ENCODE assay signal across 8 mouse cellular contexts in genomic region chr5:67427443-67428360, GRCm38 (mm10). TPM values are rescaled to one million over a fixed set of nuclear protein-coding genes. Genes with fewer than 3 reads are reported as not detected.
DNase-seq lines count a peak whose midpoint lies in the region; ATAC-seq lines count a peak whose summit lies in the region.

Bend4 (minus strand) TSS chr5:67428310.

- H3K79me2 ChIP-seq in macrophage (ENCODE audit: inconsistent target), result peaks cover 38% of the 10 kb centered on the region

- peak within 1 kb of the TSS; percentile 77 for H3K4me3 ChIP-seq in hindbrain, embryonic 15.5 days
- peak within 1 kb of the TSS; percentile 37 for H3K4me3 ChIP-seq in macrophage (ENCODE audit: inconsistent target)

- H3K27me3 ChIP-seq in hindbrain, embryonic 15.5 days, result no peaks in the 10 kb centered on the region

- H3K27ac ChIP-seq in hindbrain, embryonic 15.5 days (replicated peaks), result peak within 1 kb of the TSS; percentile 81
- H3K27ac ChIP-seq in macrophage, result no peak within 1 kb of the TSS

- peak within 1 kb of the TSS; percentile 84 for H3K4me2 ChIP-seq in hindbrain, embryonic 15.5 days

- whole genome bisulfite sequencing in hindbrain, embryonic 15.5 days, result 1% methylated on average over 78 of the region's 90 CpGs
- 3% methylated on average over 81 of the region's 90 CpGs for WGBS in macrophage (ENCODE audit: missing documents)

- H3K9ac ChIP-seq in hindbrain, embryonic 15.5 days, result peak within 1 kb of the TSS; percentile 77

- no peaks in the 10 kb centered on the region for H3K36me3 ChIP-seq in hindbrain, embryonic 15.5 days
- H3K36me3 ChIP-seq in macrophage (ENCODE audit: inconsistent target), result no peaks in the 10 kb centered on the region

- peak; percentile 97 for DNase-seq in R1 (ENCODE audit: low read depth, low spot score)
- DNase-seq in cerebellum, adult 9-11 months, result peak; percentile 72
- peak; percentile 51 to 63 for DNase-seq in frontal cortex, postnatal 25 days (ENCODE audit: low spot score in 2 of 2)
- peak; percentile 43 to 77 for DNase-seq in left cerebral cortex, adult 8-10 months (ENCODE audit: low spot score in 2 of 2)
- peak; percentile 79 for DNase-seq in right cerebral cortex, adult 2 months (ENCODE audit: low spot score in 2 of 2)
- peak; percentile 51 for DNase-seq in urinary bladder, postnatal 25 days (ENCODE audit: low spot score)

- peak; percentile 76 for ATAC-seq in hindbrain, embryonic 15.5 days (ENCODE audit: low FRiP score, low read depth)

- peaks cover 37% of the 10 kb centered on the region for H3K4me1 ChIP-seq in hindbrain, embryonic 15.5 days (replicated peaks)

- no peaks in the 10 kb centered on the region for H3K9me3 ChIP-seq in hindbrain, embryonic 15.5 days

RNA-seq across cellular contexts. Expression of gene Bend4, which starts in this region (rescaled TPM):
- polyA plus RNA-seq in hindbrain, embryonic 15.5 days (2015; fragmentation: Nextera tagmentation; extraction: Ambion mirVana), result 10.9 and 12.5 TPM in 2 replicates
- 1 to 10 TPM; 6.3 to 7.2 (median 7.0) TPM for total RNA-seq in left cerebral cortex, adult 8-10 months (2022)
- 10 to 100 TPM in 18 of 26 experiments, 1 to 10 TPM in 8; 3.4 to 41.5 (median 15.0) TPM for total RNA-seq in macrophage (2018; cell fraction: chromatin; rRNA removed)
- 10 to 100 TPM in 9 of 26 experiments, 1 to 10 TPM in 17; 3.9 to 12.3 (median 6.1) TPM for total RNA-seq in macrophage (2018; cell fraction: cytosol; rRNA removed)
- 10 to 100 TPM in 13 of 26 experiments, 1 to 10 TPM in 13; 3.1 to 31.3 (median 10.1) TPM for total RNA-seq in macrophage (2018; cell fraction: nucleus; rRNA removed)
- polyA plus RNA-seq in macrophage (2018), result 3.7 to 5.2 TPM (median 4.7 TPM) in 3 replicates
